Comparison of ENCODE assay signal across 7 mouse cellular contexts in the genomic region with DNA sequence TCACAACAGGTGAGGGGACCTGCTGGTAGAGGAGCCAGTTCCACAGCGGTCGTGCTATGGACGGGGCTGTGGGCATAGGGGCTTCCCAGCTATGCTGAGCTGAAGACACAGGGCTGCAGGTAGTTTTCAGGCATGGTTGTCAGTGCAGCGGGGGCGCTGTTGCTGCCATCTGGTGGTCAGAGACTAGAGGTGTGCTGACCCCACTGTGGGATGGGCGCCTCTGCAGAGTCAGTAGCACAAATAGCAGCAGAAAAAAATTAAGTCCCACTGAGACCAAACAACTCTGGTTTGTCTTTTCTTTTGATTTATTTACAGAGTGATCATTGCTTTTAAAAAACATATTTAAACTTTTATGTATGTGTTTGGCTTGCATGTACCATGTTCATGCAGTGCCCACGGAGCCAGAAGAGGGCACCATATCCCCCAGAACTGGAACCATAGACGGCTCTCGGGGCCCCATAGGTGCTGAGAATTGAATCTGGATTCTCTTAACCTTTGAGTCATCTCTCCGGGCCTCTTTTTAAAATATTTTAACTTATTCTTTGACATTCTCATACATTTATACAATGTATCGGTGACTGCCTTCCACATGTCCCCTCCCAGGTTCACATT. TPM values are rescaled to one million over a fixed set of nuclear protein-coding genes. Genes with fewer than 3 reads are reported as not detected.
DNase-seq lines count a peak whose midpoint lies in the region; ATAC-seq and TF ChIP-seq lines count a peak whose summit lies in the region.

No protein-coding gene starts in this region.

- no peaks in the 10 kb centered on the region for H3K27me3 ChIP-seq in hindbrain, postnatal 0 days (ENCODE audit: insufficient read depth, low read length)

- H3K27ac ChIP-seq in hindbrain, postnatal 0 days: no peak overlapping the region

- ATAC-seq in hindbrain, postnatal 0 days: peak; percentile 92

- peak; percentile 60 for DNase-seq in WW6 (ENCODE audit: low read depth, low spot score)
- peak; percentile 87 to 88 for DNase-seq in cerebellum, postnatal 10 days
- peak; percentile 56 to 65 for DNase-seq in frontal cortex, postnatal 36 days (ENCODE audit: low spot score in 2 of 2)
- DNase-seq in hindbrain, postnatal 0 days (ENCODE audit: low spot score): peak; percentile 86
- peak; percentile 50 for DNase-seq in left cerebral cortex, adult 11 months (ENCODE audit: low spot score)
- DNase-seq in lung, postnatal 4 days: peak; percentile 73 to 80
- peak; percentile 69 to 79 for DNase-seq in right cerebral cortex, postnatal 10 days (ENCODE audit: low spot score in 2 of 2)

- H3K4me2 ChIP-seq in hindbrain, postnatal 0 days (ENCODE audit: low read depth, low read length): peak overlapping the region; percentile 39

- H3K36me3 ChIP-seq in hindbrain, postnatal 0 days (ENCODE audit: insufficient read depth, low read length): no peaks in the 10 kb centered on the region

- no peaks in the 10 kb centered on the region for H3K4me1 ChIP-seq in hindbrain, postnatal 0 days (ENCODE audit: insufficient read depth, low read length)

- 0 out of 2 replicates have a peak overlapping the region, but pooled peaks have one; percentile 15 for H3K9ac ChIP-seq in hindbrain, postnatal 0 days (replicated peaks; ENCODE audit: low read length)

- H3K9me3 ChIP-seq in hindbrain, postnatal 0 days (ENCODE audit: low read length): no peaks in the 10 kb centered on the region; the same call in 1 of the 2 replicates

- peak; percentile 97 for TF ChIP-seq CTCF in hindbrain, postnatal 0 days (IDR thresholded peaks at IDR 0.05; ENCODE audit: low read depth)

- H3K4me3 ChIP-seq in hindbrain, postnatal 0 days (ENCODE audit: low read length): 0 out of 2 replicates have a peak overlapping the region, but pooled peaks have one; percentile 3

- 31% methylated on average over 11 of the region's 11 CpGs for WGBS in hindbrain, postnatal 0 days

RNA-seq across cellular contexts. Expression of a gene that starts 8.3 kb away (rescaled TPM):
- 6.7 and 9.6 TPM in 2 replicates for total RNA-seq in hindbrain, postnatal 0 days (2014; rRNA removed)
- polyA plus RNA-seq in hindbrain, postnatal 0 days (2015; fragmentation: Nextera tagmentation; extraction: Ambion mirVana): 5.4 and 5.7 TPM in 2 replicates

RNA-seq across cellular contexts. Expression of a gene that starts 8.3 kb away (rescaled TPM):
- 4.8 and 8.5 TPM in 2 replicates for total RNA-seq in hindbrain, postnatal 0 days (2014; rRNA removed)
- polyA plus RNA-seq in hindbrain, postnatal 0 days (2015; fragmentation: Nextera tagmentation; extraction: Ambion mirVana): 5.0 and 6.2 TPM in 2 replicates

RNA-seq across cellular contexts. Expression of a gene that starts 29.3 kb away (rescaled TPM):
- total RNA-seq in hindbrain, postnatal 0 days (2014; rRNA removed): 8.7 and 9.0 TPM in 2 replicates
- 0.94 and 1.5 TPM in 2 replicates for polyA plus RNA-seq in hindbrain, postnatal 0 days (2015; fragmentation: Nextera tagmentation; extraction: Ambion mirVana)

RNA-seq across cellular contexts. Expression of a gene that starts 56.1 kb away (rescaled TPM):
- 1.7 and 1.9 TPM in 2 replicates for total RNA-seq in hindbrain, postnatal 0 days (2014; rRNA removed)
- 0.72 and 0.81 TPM in 2 replicates for polyA plus RNA-seq in hindbrain, postnatal 0 days (2015; fragmentation: Nextera tagmentation; extraction: Ambion mirVana)
